Mouse (Mus musculus) spleen, postnatal 0 days (tissue): ENCODE measurements around the gene Smlr1. TPM values are rescaled to one million over a fixed set of nuclear protein-coding genes. Genes with fewer than 3 reads are reported as not detected.

Experiments used
- polyA plus RNA-seq: library from polyadenylated mRNA; unstranded; fragments of >200 nt; fragmentation: Nextera tagmentation; extraction: Ambion mirVana; gene quantifications from 2 replicates; pipeline ENCODE4 v1.2.1, GENCODE M21; 2015

Smlr1 gene
- polyA plus RNA-seq = not detected in 2 replicates

DNA sequence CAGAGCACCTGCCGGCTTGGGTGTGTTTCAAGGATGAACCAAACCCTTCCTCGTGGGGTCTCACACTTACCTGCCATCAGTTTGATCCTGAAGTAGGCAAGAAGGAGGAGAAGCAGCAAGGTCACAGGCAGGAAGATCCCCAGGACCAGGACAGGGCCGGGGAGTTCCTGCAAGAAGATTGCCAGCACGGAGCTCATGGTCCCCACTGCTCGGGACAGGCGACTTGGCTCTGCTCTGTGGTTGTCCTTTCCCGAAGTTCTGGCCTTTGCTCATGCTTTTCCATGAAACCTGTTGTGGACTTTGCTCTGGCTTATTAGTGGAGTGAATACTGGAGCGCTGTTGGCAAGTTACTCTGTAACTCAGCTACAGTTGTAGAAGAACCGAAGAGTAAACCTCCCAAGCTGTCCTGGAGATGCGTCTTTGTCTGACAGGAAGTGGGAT lies at the start of gene Smlr1:
Gene Smlr1 (minus strand): TSS at position 377 of the 441 bp plus-strand sequence.

Other genes starting within 250 kb of the Smlr1 start
- 31.9 and 34.2 TPM in 2 replicates for gene Akap7, start 228.4 kb downstream of the Smlr1 start, polyA plus RNA-seq
- gene Epb41l2, start 176.5 kb downstream of the Smlr1 start, polyA plus RNA-seq = 14.7 and 18.9 TPM in 2 replicates